Mouse (Mus musculus) heart, postnatal 0 days (tissue): ENCODE results near the gene Oit3. TPM values are rescaled to one million over a fixed set of nuclear protein-coding genes. Genes with fewer than 3 reads are reported as not detected.
A peak's percentile ranks its signal among the peaks of the same experiment; 100 is the strongest.

ENCODE experiments used
- ATAC-seq: fragments of 200-750 bp; cut with Nextera tagmentation; 2 replicates; pipeline ENCODE4 v1.8.0; 2017; ENCODE audit warnings: low read depth, moderate number of reproducible peaks, moderate library complexity; ENCODE audit not compliant: insufficient read depth
- DNase-seq: peaks from one replicate; pipeline ENCODE4 v3.0.0-alpha.2; 2016; ENCODE audit warnings: low spot score
- H3K27ac ChIP-seq: fragments of 300-500 bp; sonication (generic); 2 replicates; pipeline ENCODE4 v1.5.1; 2014; ENCODE audit warnings: low read depth, mild to moderate bottlenecking
- H3K27me3 ChIP-seq: fragments of 300-500 bp; sonication (generic); 2 replicates; pipeline ENCODE4 v1.6.1; 2014; ENCODE audit warnings: low read length, mixed read lengths; ENCODE audit not compliant: control insufficient read depth, insufficient read depth
- H3K36me3 ChIP-seq: fragments of 300-500 bp; sonication (generic); replicated peaks from 2 replicates; pipeline ENCODE4 v1.6.1; 2014; ENCODE audit warnings: low read length, mixed read lengths; ENCODE audit not compliant: control insufficient read depth, insufficient read depth
- H3K4me1 ChIP-seq: fragments of 300-500 bp; sonication (generic); 2 replicates; pipeline ENCODE4 v1.6.1; 2014; ENCODE audit warnings: antibody characterized with exemption; ENCODE audit not compliant: control insufficient read depth, insufficient read depth
- H3K4me2 ChIP-seq: fragments of 300-500 bp; sonication (generic); 2 replicates; pipeline ENCODE4 v1.6.1; 2014; ENCODE audit warnings: low read depth, mild to moderate bottlenecking, low read length, moderate library complexity
- H3K4me3 ChIP-seq: fragments of 300-500 bp; sonication (generic); 2 replicates; pipeline ENCODE4 v1.5.1; 2014; ENCODE audit warnings: low read depth, low read length
- H3K9ac ChIP-seq: fragments of 300-500 bp; sonication (generic); replicated peaks from 2 replicates; pipeline ENCODE4 v1.6.1; 2014; ENCODE audit warnings: low read depth, low read length, mixed read lengths
- H3K9me3 ChIP-seq: fragments of 300-500 bp; sonication (generic); replicated peaks from 2 replicates; pipeline ENCODE4 v1.6.1; 2016; ENCODE audit warnings: low read length; ENCODE audit not compliant: control insufficient read depth
- CTCF ChIP-seq: IDR thresholded peaks from 2 replicates; pipeline ENCODE4 v1.5.1; 2016; ENCODE audit warnings: antibody characterized with exemption, control low read depth, low read depth
- EP300 ChIP-seq: IDR thresholded peaks from 2 replicates; pipeline ENCODE4 v1.6.1; 2016; ENCODE audit warnings: antibody characterized with exemption, low read depth
- WGBS: fragments of 180-500 bp; shearing (Covaris S2); extraction: QIAGEN DNeasy Blood & Tissue Kit; methylation state at CpG from one replicate; pipeline ENCODE4 v1.1.7; 2014; 5-methylcytosine and 5-hydroxymethylcytosine counted together
- polyA plus RNA-seq: library from polyadenylated mRNA; unstranded; fragments of >200 nt; fragmentation: Nextera tagmentation; extraction: Ambion mirVana; gene quantifications from 2 replicates; pipeline ENCODE4 v1.2.1, GENCODE M21; 2015
- total RNA-seq: library from RNA; depleted of rRNA; stranded (reverse); fragments of >200 nt; gene quantifications from 2 replicates; pipeline ENCODE4 v1.2.3, GENCODE M21; 2014; ENCODE audit warnings: low replicate concordance; rRNA removed

Oit3 gene
- total and polyA plus RNA-seq, 2 experiments from 2014 or later: 3.0 to 8.2 TPM

- H3K4me2 ChIP-seq: no peak overlapping the region
- H3K27me3 ChIP-seq: no peaks in the 10 kb centered on the region
- H3K9ac ChIP-seq: no peak overlapping the region
- DNase-seq (no peak), ATAC-seq (no peak)
- H3K27ac ChIP-seq: no peak overlapping the region
- TF ChIP-seq CTCF: peak; percentile 18; the same call in 1 of the 2 replicates
- no peak for TF ChIP-seq EP300
- no peaks in the 10 kb centered on the region for H3K4me1 ChIP-seq
- no peaks in the 10 kb centered on the region for H3K9me3 ChIP-seq
- no peak overlapping the region for H3K4me3 ChIP-seq
- H3K36me3 ChIP-seq: peaks cover 15% of the 10 kb centered on the region
- WGBS: 94% methylated on average over 4 of the region's 4 CpGs
These were observed 62.9 kb downstream of the Oit3 start for GRCm38 (mm10) chr10:59378728-59379127.

- H3K9me3 ChIP-seq: no peaks in the 10 kb centered on the region
- H3K27ac ChIP-seq: no peak overlapping the region
- no peak overlapping the region for H3K4me2 ChIP-seq
- DNase-seq (no peak), ATAC-seq (no peak)
- H3K4me3 ChIP-seq: no peak overlapping the region
- H3K27me3 ChIP-seq: no peaks in the 10 kb centered on the region
- H3K9ac ChIP-seq: no peak overlapping the region
- TF ChIP-seq EP300: no peak
- no peak for TF ChIP-seq CTCF
- 83% methylated on average over 10 of the region's 10 CpGs for WGBS
- H3K4me1 ChIP-seq: no peaks in the 10 kb centered on the region
- H3K36me3 ChIP-seq: peaks cover 22% of the 10 kb centered on the region
These were observed 63.7 kb downstream of the Oit3 start for GRCm38 (mm10) chr10:59377906-59378305.

Other genes starting within 250 kb of the Oit3 start
- gene Sept10, start 219.9 kb downstream of the Oit3 start, total RNA-seq: 33.8 and 37.8 TPM in 2 replicates
- 27.8 and 30.3 TPM in 2 replicates for gene Sept10, start 219.9 kb downstream of the Oit3 start, polyA plus RNA-seq
- gene Sowahc, start 219.8 kb downstream of the Oit3 start, total RNA-seq: 2.4 TPM in 2 replicates
- 0.97 and 1.2 TPM in 2 replicates for gene Sowahc, start 219.8 kb downstream of the Oit3 start, polyA plus RNA-seq
- 26.0 and 28.4 TPM in 2 replicates for gene P4ha1, start 118.5 kb downstream of the Oit3 start, total RNA-seq
- 13.8 and 18.7 TPM in 2 replicates for gene P4ha1, start 118.5 kb downstream of the Oit3 start, polyA plus RNA-seq
- gene Gm10273, start 46.1 kb downstream of the Oit3 start, total RNA-seq: 11.7 and 19.2 TPM in 2 replicates
- 9.5 and 11.8 TPM in 2 replicates for gene Gm10273, start 46.1 kb downstream of the Oit3 start, polyA plus RNA-seq
- not detected in 2 replicates for gene Pla2g12b, start 38.1 kb downstream of the Oit3 start, total RNA-seq
- gene Pla2g12b, start 38.1 kb downstream of the Oit3 start, polyA plus RNA-seq: 0.20 and 0.29 TPM in 2 replicates
- not detected in 2 replicates for gene Gm10322, start 174.3 kb upstream of the Oit3 start, total RNA-seq
- gene Gm10322, start 174.3 kb upstream of the Oit3 start, polyA plus RNA-seq: not detected in 2 replicates
- 11.9 and 13.0 TPM in 2 replicates for gene Mcu, start 174.9 kb upstream of the Oit3 start, total RNA-seq
- gene Mcu, start 174.9 kb upstream of the Oit3 start, polyA plus RNA-seq: 20.5 and 21.7 TPM in 2 replicates